Mouse (Mus musculus) B cell, adult 67 days (primary cell): ENCODE measurements around the gene Scrn2. TPM values are rescaled to one million over a fixed set of nuclear protein-coding genes. Genes with fewer than 3 reads are reported as not detected.

Source experiments
- total RNA-seq, 2 experiments: library from RNA; stranded (reverse); gene quantifications; 4 replicates each; pipeline ENCODE4 v1.2.4; 2023

Gene Scrn2
- 1 to 10 TPM; 7.1 to 9.1 TPM for total RNA-seq

GRCm38 (mm10) chr11:97029686-97030417 lies at the start of gene Scrn2:
Gene Scrn2 (plus strand): TSS chr11:97029938.

GRCm38 (mm10) chr11:96982859-96983258 lies 46.9 kb upstream of the Scrn2 start, which contains the start of gene Sp2:
Gene Sp2 (minus strand): TSS chr11:96982959.

GRCm38 (mm10) chr11:97013121-97013670 lies 16.5 kb upstream of the Scrn2 start, which contains the start of gene Sp6:
Gene Sp6 (plus strand): TSS chr11:97013394.

GRCm38 (mm10) chr11:97041022-97041899 lies 11.5 kb downstream of the Scrn2 start, which contains the start of the genes Lrrc46 and Mrpl10:
Gene Lrrc46 (minus strand): TSS chr11:97041407.
Gene Mrpl10 (plus strand): TSS chr11:97041560.

DNA sequence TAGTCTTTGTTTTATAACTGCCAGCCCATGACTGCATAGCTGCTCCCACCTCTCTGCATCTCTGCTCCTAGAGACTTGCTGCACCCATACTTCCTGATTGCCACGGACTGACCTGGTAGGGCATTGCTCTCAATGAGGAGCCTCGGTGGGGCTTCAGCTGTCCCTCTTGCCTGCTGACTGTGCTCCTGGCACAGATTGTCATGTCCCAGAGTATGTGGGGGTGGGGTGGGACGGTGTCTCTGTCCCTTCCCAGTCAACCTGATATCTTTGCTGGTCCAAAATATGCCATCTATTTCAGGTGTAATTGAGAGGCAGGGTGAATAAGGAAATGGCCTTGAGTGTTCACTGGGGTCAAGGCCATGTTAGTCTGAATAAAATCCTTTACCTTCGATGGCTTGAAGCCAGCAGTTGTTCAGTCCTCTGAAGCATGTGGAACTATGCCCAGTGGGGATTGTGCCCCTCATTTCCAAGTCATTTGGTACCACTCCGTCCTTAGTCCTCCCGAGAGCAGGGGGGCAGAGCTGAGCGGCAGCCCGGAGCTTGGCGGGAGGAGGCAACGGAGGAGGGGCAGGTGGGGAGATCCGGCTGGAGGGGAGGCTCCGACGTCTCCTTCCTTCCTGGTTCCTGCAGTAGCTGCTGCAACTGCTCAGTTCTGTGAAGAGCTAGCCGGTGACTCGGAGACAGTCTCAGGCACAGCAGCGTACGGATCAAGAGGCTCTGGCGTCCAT lies 20.6 kb downstream of the Scrn2 start, which contains the start of gene Osbpl7:
TSS of gene Osbpl7 (plus strand) at position 413 of the 728 bp plus-strand sequence.

Other genes starting within 250 kb of the Scrn2 start
- gene Cbx1, start 240.8 kb upstream of the Scrn2 start, total RNA-seq: 10 to 100 TPM; 68.3 to 76.4 TPM
- gene Nfe2l1, start 200.0 kb upstream of the Scrn2 start, total RNA-seq: 10 to 100 TPM; 88.8 to 92.0 TPM
- not detected for gene Copz2, start 180.1 kb upstream of the Scrn2 start, total RNA-seq
- 10 to 100 TPM; 41.2 to 60.8 TPM for gene Cdk5rap3, start 113.4 kb upstream of the Scrn2 start, total RNA-seq
- not detected for gene Prr15l, start 101.8 kb upstream of the Scrn2 start, total RNA-seq
- 10 to 100 TPM; 23.5 to 25.4 TPM for gene Pnpo, start 86.0 kb upstream of the Scrn2 start, total RNA-seq
- 10 to 100 TPM; 45.7 to 47.3 TPM for gene Sp2, start 47.0 kb upstream of the Scrn2 start, total RNA-seq
- not detected for gene Sp6, start 16.5 kb upstream of the Scrn2 start, total RNA-seq
- gene Lrrc46, start 11.5 kb downstream of the Scrn2 start, total RNA-seq: not detected
- 10 to 100 TPM; 43.3 to 50.2 TPM for gene Mrpl10, start 11.6 kb downstream of the Scrn2 start, total RNA-seq
- 10 to 100 TPM; 37.3 to 45.2 TPM for gene Osbpl7, start 20.7 kb downstream of the Scrn2 start, total RNA-seq
- gene Tbx21, start 85.4 kb downstream of the Scrn2 start, total RNA-seq: 1 to 10 TPM; 3.0 to 3.1 TPM
- under 1 TPM; 0.42 to 0.90 TPM for gene Tbkbp1, start 121.6 kb downstream of the Scrn2 start, total RNA-seq
- gene Kpnb1, start 157.9 kb downstream of the Scrn2 start, total RNA-seq: 100 to 1,000 TPM; 171 to 177 TPM